Mouse (Mus musculus): Measurements from ENCODE around the gene Syt1. TPM values are rescaled to one million over a fixed set of nuclear protein-coding genes. Genes with fewer than 3 reads are reported as not detected.

Syt1 gene
- polyA plus RNA-seq, 1 experiment from 2014 or later, result 8.6 TPM

DNA sequence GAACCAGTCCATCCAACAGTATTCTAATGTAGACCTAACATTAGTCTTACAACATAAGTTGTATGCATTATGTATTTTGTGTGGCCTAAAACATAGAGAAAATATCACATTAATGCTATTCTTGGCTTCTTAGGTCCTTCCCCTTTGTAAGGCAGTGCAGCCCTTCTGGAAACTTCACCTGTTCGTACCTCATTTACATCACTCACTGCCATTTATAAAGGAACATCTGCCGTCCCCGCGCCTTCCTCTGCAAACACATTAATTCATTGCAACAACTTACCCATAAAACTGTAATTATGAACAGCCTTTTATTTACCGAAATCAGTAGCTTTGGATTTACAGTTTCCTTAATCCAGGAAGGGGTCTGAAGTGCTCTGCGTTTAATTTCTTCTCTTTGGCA lies 195.4 kb downstream of the Syt1 start:
- 81% methylated on average over 6 of the region's 6 CpGs for WGBS
- H3K9ac ChIP-seq (ENCODE audit: low read length), result no peak overlapping the region
- no peaks in the 10 kb centered on the region for H3K36me3 ChIP-seq (ENCODE audit: control insufficient read depth, insufficient read depth, low read length)

DNA sequence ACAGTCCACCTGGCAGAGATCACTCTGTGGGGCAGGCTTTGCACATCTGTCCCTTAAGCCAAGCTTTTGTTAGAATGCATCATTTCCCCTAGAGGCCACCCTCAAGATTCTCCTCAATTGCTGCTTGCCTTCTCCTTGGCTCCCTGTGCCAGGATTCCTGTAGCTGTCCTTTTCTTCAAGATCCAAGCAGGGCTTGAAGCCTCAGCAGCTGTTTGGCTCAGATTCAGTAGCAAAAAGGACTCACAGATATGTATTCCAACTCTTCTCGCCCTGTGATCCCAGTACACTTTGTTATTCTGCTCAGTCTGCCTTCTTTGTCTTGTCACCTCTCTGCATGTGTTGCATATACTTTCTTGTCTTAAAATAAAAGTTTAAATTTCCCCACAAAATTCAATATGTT lies 206.4 kb downstream of the Syt1 start:
- Histone ChIP-seq H3K4me3 (replicated peaks; ENCODE audit: low read length) (no peak overlapping the region), H3K4me1 (ENCODE audit: control insufficient read depth, insufficient read depth, low read length) (no peaks in the 10 kb centered on the region), H3K27ac (ENCODE audit: low read length) (no peak overlapping the region), H3K9ac (ENCODE audit: low read length) (no peak overlapping the region), H3K27me3 (ENCODE audit: control insufficient read depth, insufficient read depth, low read length) (no peaks in the 10 kb centered on the region), H3K4me2 (ENCODE audit: low read depth, low read length) (no peak overlapping the region), H3K36me3 (ENCODE audit: control insufficient read depth, insufficient read depth, low read length) (no peaks in the 10 kb centered on the region), H3K9me3 (replicated peaks; ENCODE audit: control insufficient read depth, low read length) (no peaks in the 10 kb centered on the region)
- no peak for ATAC-seq (ENCODE audit: insufficient read depth, low FRiP score)
- 60% methylated on average over 1 of the region's 1 CpGs for WGBS

More for the DNA sequence above, 195.4 kb downstream of the Syt1 start:
- ATAC-seq (ENCODE audit: insufficient read depth, low FRiP score), result no peak
- Histone ChIP-seq H3K4me2 (ENCODE audit: low read depth, low read length) (no peak overlapping the region), H3K9me3 (replicated peaks; ENCODE audit: control insufficient read depth, low read length) (no peaks in the 10 kb centered on the region), H3K4me1 (ENCODE audit: control insufficient read depth, insufficient read depth, low read length) (no peaks in the 10 kb centered on the region), H3K27ac (ENCODE audit: low read length) (no peak overlapping the region), H3K27me3 (ENCODE audit: control insufficient read depth, insufficient read depth, low read length) (no peaks in the 10 kb centered on the region), H3K4me3 (replicated peaks; ENCODE audit: low read length) (no peak overlapping the region)

DNA sequence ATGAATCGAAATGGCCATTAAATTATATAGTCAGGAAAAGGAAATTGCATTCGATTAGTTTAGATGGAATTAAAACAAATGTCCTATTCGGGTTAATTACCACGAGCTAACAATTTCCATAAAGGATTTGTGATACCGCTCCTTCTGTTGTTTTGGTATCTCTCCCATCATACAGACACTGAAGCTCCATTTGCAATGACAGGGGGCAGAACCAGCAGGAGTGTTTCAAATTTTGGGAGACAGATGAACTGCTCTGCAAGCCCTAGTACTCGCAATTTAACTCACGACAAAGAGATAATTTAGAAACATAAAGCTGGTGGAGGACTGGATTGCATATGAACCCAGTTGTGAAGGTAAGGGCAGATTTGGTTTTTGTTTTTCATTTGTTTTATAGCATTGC lies 210.0 kb downstream of the Syt1 start:
- no peak overlapping the region for H3K4me3 ChIP-seq (replicated peaks; ENCODE audit: low read length)
- H3K27me3 ChIP-seq (ENCODE audit: control insufficient read depth, insufficient read depth, low read length), result no peaks in the 10 kb centered on the region
- no peak for ATAC-seq (ENCODE audit: insufficient read depth, low FRiP score)
- H3K36me3 ChIP-seq (ENCODE audit: control insufficient read depth, insufficient read depth, low read length), result no peaks in the 10 kb centered on the region
- no peaks in the 10 kb centered on the region for H3K4me1 ChIP-seq (ENCODE audit: control insufficient read depth, insufficient read depth, low read length)
- no peak overlapping the region for H3K4me2 ChIP-seq (ENCODE audit: low read depth, low read length)
- 85% methylated on average over 7 of the region's 7 CpGs for WGBS
- no peak overlapping the region for H3K27ac ChIP-seq (ENCODE audit: low read length)
- H3K9ac ChIP-seq (ENCODE audit: low read length), result no peak overlapping the region
- no peaks in the 10 kb centered on the region for H3K9me3 ChIP-seq (replicated peaks; ENCODE audit: control insufficient read depth, low read length)

DNA sequence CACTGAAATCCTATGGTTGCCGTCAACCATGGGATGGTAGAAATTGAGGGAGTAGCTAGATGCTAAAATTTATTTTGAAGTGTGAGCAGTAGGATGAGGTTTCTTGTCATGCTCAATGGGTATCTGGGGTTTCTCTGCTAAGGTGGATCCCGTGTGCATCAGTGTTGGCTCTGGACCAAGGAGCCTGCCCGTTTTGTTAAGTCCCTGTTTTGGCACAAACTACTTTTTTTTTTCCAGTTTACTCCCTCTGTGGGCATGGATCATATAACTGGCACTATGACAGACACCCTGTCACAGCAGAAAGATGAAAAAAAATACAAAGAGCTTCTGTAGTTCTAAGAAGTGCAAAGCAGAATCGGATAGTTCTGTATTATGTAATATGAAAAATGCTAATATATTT lies 212.0 kb downstream of the Syt1 start:
- Histone ChIP-seq H3K4me2 (ENCODE audit: low read depth, low read length) (no peak overlapping the region), H3K27ac (ENCODE audit: low read length) (no peak overlapping the region), H3K4me1 (ENCODE audit: control insufficient read depth, insufficient read depth, low read length) (no peaks in the 10 kb centered on the region), H3K9me3 (replicated peaks; ENCODE audit: control insufficient read depth, low read length) (no peaks in the 10 kb centered on the region), H3K4me3 (replicated peaks; ENCODE audit: low read length) (no peak overlapping the region), H3K9ac (ENCODE audit: low read length) (no peak overlapping the region), H3K27me3 (ENCODE audit: control insufficient read depth, insufficient read depth, low read length) (no peaks in the 10 kb centered on the region), H3K36me3 (ENCODE audit: control insufficient read depth, insufficient read depth, low read length) (no peaks in the 10 kb centered on the region)
- 80% methylated on average over 4 of the region's 4 CpGs for WGBS
- no peak for ATAC-seq (ENCODE audit: insufficient read depth, low FRiP score)

DNA sequence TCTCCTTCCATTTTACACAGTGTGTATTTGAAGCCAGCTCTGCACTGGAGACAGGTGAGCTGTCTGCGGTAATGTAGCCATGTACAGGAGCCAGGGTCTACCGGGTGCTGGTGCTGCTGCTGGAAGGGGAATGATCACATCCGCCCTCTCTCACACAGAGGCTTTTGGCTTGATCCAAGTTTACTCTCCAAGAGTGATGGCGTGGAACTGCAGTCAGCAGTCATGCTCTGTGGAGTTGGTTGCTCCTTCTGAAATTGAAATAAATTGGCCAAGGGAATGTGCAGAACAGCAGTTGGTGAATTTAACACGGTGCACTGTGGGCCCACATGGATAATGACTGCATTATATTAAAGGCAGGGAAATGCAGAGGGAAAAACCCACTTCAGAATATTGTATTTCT lies 228.0 kb downstream of the Syt1 start:
- Histone ChIP-seq H3K4me1 (ENCODE audit: control insufficient read depth, insufficient read depth, low read length) (no peaks in the 10 kb centered on the region), H3K27ac (ENCODE audit: low read length) (no peak overlapping the region), H3K4me2 (ENCODE audit: low read depth, low read length) (no peak overlapping the region), H3K9me3 (replicated peaks; ENCODE audit: control insufficient read depth, low read length) (no peaks in the 10 kb centered on the region), H3K4me3 (replicated peaks; ENCODE audit: low read length) (no peak overlapping the region), H3K27me3 (ENCODE audit: control insufficient read depth, insufficient read depth, low read length) (no peaks in the 10 kb centered on the region), H3K9ac (ENCODE audit: low read length) (no peak overlapping the region), H3K36me3 (ENCODE audit: control insufficient read depth, insufficient read depth, low read length) (no peaks in the 10 kb centered on the region)
- 90% methylated on average over 5 of the region's 5 CpGs for WGBS
- no peak for ATAC-seq (ENCODE audit: insufficient read depth, low FRiP score)

DNA sequence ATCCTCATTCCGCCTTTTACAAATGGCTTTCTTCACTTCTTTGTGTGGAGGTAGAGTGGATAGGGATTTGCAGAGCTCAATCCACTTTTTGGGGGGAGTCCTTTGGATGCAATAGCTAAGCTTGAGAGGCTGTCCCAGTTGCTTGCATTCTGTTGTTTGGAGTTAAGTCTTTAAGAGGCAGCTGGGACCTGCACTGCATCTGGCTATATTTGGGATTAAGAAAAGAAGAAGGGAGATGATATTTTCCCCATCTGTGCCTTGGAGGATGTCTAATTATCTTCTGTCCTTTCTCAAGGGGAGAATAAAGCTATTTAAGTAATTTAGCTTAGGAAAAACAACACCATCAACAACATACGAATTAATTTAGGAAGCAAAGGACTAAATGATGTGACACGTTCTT lies 230.2 kb downstream of the Syt1 start:
- H3K4me1 ChIP-seq (ENCODE audit: control insufficient read depth, insufficient read depth, low read length), result no peaks in the 10 kb centered on the region
- H3K27me3 ChIP-seq (ENCODE audit: control insufficient read depth, insufficient read depth, low read length), result no peaks in the 10 kb centered on the region
- H3K9me3 ChIP-seq (replicated peaks; ENCODE audit: control insufficient read depth, low read length), result no peaks in the 10 kb centered on the region
- no peak overlapping the region for H3K4me2 ChIP-seq (ENCODE audit: low read depth, low read length)
- ATAC-seq (ENCODE audit: insufficient read depth, low FRiP score), result no peak
- no peaks in the 10 kb centered on the region for H3K36me3 ChIP-seq (ENCODE audit: control insufficient read depth, insufficient read depth, low read length)
- WGBS, result 82% methylated on average over 3 of the region's 3 CpGs
- no peak overlapping the region for H3K27ac ChIP-seq (ENCODE audit: low read length)
- no peak overlapping the region for H3K4me3 ChIP-seq (replicated peaks; ENCODE audit: low read length)
- no peak overlapping the region for H3K9ac ChIP-seq (ENCODE audit: low read length)

DNA sequence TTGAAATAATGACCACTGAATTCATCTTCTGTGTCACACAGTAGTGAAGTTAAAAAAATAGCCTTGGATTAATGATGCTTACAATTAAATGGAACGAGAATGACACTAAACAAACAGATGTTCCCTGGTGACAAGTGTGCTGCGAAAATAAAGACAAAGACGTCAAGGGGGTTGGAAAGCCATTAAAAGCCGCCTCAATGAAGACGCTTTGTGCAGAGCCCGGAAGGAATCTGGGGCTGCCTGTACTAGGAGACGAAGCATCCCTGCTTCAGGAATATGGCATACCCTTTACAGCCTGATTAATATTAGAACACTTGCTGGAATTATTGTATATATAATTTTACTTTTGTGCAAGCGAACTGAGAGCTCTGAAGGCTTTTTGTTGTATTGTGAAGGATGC lies 234.0 kb downstream of the Syt1 start:
- Histone ChIP-seq H3K36me3 (ENCODE audit: control insufficient read depth, insufficient read depth, low read length) (no peaks in the 10 kb centered on the region), H3K9me3 (replicated peaks; ENCODE audit: control insufficient read depth, low read length) (no peaks in the 10 kb centered on the region), H3K4me3 (replicated peaks; ENCODE audit: low read length) (no peak overlapping the region), H3K9ac (ENCODE audit: low read length) (no peak overlapping the region), H3K27me3 (ENCODE audit: control insufficient read depth, insufficient read depth, low read length) (no peaks in the 10 kb centered on the region), H3K4me1 (ENCODE audit: control insufficient read depth, insufficient read depth, low read length) (no peaks in the 10 kb centered on the region), H3K27ac (ENCODE audit: low read length) (no peak overlapping the region), H3K4me2 (ENCODE audit: low read depth, low read length) (no peak overlapping the region)
- 59% methylated on average over 8 of the region's 8 CpGs for WGBS
- ATAC-seq (ENCODE audit: insufficient read depth, low FRiP score), result no peak

DNA sequence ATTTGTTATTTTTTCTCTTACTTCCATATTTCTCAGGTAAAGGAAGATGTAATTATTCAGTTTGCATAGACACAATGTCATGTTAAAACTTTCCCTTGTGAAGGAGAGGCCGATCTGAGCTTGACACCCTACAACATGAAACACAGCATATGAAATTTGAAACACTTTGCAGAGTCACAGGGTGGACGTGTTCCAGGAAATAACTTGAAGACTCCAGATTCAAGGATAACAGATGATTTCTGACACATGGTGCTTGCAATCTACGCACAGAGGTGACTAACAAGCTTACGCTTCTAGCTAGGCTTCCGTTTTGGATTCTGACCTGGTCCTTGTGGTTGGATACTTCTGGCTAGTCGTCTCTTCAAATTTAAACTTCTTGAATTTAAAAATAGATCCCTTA lies 239.7 kb downstream of the Syt1 start:
- Histone ChIP-seq H3K36me3 (ENCODE audit: control insufficient read depth, insufficient read depth, low read length) (no peaks in the 10 kb centered on the region), H3K27ac (ENCODE audit: low read length) (no peak overlapping the region), H3K4me2 (ENCODE audit: low read depth, low read length) (no peak overlapping the region), H3K9ac (ENCODE audit: low read length) (no peak overlapping the region), H3K4me1 (ENCODE audit: control insufficient read depth, insufficient read depth, low read length) (no peaks in the 10 kb centered on the region), H3K4me3 (replicated peaks; ENCODE audit: low read length) (no peak overlapping the region), H3K27me3 (ENCODE audit: control insufficient read depth, insufficient read depth, low read length) (no peaks in the 10 kb centered on the region), H3K9me3 (replicated peaks; ENCODE audit: control insufficient read depth, low read length) (no peaks in the 10 kb centered on the region)
- 66% methylated on average over 6 of the region's 6 CpGs for WGBS
- ATAC-seq (ENCODE audit: insufficient read depth, low FRiP score), result no peak

DNA sequence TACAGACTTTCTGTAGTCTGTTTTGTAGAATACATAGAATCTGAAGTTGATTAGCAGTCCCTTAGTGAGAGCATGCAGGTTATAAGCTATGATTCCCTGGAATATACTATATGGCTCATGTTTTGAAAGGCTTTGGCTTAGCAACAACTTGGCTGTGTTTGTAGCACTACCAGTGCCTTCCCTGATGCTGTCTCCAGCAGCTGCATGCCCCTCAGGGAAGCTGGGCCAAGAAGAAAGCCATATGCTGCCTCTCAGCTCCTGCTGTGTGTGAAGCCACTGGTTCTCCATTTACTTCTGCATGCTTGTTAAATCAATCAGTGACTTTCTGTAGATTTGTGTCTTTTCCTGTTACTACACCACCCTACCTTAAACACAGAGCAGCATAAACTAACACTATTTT lies 245.2 kb downstream of the Syt1 start:
- H3K27ac ChIP-seq (ENCODE audit: low read length), result no peak overlapping the region

DNA sequence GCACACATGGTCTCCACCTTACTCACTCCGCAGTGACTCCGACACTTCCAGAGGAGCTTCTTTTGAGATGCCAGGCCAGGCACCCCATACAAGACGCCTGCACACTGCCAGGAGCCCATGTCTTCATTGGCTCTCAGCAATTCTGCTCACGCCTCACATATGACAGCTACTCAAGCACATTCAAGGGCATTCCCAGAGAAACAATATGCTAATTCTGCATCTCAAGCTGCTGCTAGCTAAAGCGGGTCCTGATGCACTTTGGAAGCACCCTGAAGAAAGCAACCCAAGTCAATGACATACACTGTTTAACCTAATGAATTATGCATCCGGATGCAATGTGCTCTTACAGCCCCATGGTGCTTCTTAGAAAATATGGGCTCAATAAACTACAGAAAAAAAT lies 247.1 kb downstream of the Syt1 start:
- no peak overlapping the region for H3K27ac ChIP-seq (ENCODE audit: low read length)
- no peak for ATAC-seq (ENCODE audit: insufficient read depth, low FRiP score)
- H3K36me3 ChIP-seq (ENCODE audit: control insufficient read depth, insufficient read depth, low read length), result no peaks in the 10 kb centered on the region
- H3K9ac ChIP-seq (ENCODE audit: low read length), result no peak overlapping the region
- no peaks in the 10 kb centered on the region for H3K9me3 ChIP-seq (replicated peaks; ENCODE audit: control insufficient read depth, low read length)
- H3K4me3 ChIP-seq (replicated peaks; ENCODE audit: low read length), result no peak overlapping the region
- no peaks in the 10 kb centered on the region for H3K4me1 ChIP-seq (ENCODE audit: control insufficient read depth, insufficient read depth, low read length)
- H3K27me3 ChIP-seq (ENCODE audit: control insufficient read depth, insufficient read depth, low read length), result no peaks in the 10 kb centered on the region
- 87% methylated on average over 6 of the region's 6 CpGs for WGBS
- no peak overlapping the region for H3K4me2 ChIP-seq (ENCODE audit: low read depth, low read length)

More for the DNA sequence above, 245.2 kb downstream of the Syt1 start:
- H3K27me3 ChIP-seq (ENCODE audit: control insufficient read depth, insufficient read depth, low read length), result no peaks in the 10 kb centered on the region
- no peak overlapping the region for H3K4me3 ChIP-seq (replicated peaks; ENCODE audit: low read length)
- H3K36me3 ChIP-seq (ENCODE audit: control insufficient read depth, insufficient read depth, low read length), result no peaks in the 10 kb centered on the region
- H3K4me1 ChIP-seq (ENCODE audit: control insufficient read depth, insufficient read depth, low read length), result no peaks in the 10 kb centered on the region
- no peaks in the 10 kb centered on the region for H3K9me3 ChIP-seq (replicated peaks; ENCODE audit: control insufficient read depth, low read length)
- no peak overlapping the region for H3K9ac ChIP-seq (ENCODE audit: low read length)
- no peak for ATAC-seq (ENCODE audit: insufficient read depth, low FRiP score)
- no peak overlapping the region for H3K4me2 ChIP-seq (ENCODE audit: low read depth, low read length)

Measured in stomach, embryonic 16.5 days (tissue).